Mouse (Mus musculus): Measurements from ENCODE around the gene Slc12a6. TPM values are rescaled to one million over a fixed set of nuclear protein-coding genes. Genes with fewer than 3 reads are reported as not detected.
A peak's percentile ranks its signal among the peaks of the same experiment; 100 is the strongest.

Gene Slc12a6
- total and polyA plus RNA-seq, 2 experiments, result 5.2 to 12.9 TPM

DNA sequence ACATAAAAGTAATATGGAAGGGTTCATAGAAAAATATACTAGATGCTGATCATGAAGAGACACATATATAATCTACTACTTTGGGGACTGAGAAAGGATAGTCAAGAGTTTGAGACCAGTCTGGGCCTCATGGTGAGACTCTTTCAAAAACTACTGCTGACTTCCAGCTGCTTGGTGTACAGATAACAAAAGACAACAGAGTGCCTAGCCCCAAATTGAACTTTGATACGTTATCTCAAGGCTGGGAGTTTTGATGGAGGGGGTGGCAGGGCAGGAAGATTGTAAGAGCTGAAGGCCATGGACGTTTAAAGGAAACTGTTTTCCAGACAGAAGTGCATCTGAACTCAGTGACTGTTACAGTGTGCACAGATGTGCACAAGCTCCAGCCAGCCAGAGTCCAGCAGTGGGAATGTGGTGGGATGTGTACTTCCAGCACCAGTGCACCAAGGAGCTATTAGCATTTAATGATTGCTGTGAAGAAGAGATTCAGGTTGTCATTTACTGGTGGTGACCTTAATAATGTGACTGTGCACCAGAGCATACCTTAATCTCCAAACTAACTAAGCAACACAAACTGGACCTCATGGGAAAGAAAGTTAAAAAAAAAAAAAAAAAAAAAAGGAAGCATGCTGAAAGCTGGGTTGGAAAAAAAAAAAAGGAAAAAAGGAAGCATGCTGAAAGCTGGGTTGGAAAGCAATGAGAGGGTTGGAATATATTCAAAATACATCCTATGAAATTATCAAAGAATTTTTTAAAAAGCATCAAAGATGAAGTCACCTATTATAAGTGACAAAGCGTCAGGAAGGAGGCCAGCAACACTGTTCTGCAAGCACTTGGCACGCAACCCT, 66.7 kb downstream of the Slc12a6 start:
- TF ChIP-seq CTCF (IDR thresholded peaks at IDR 0.05; ENCODE audit: low read depth, low read length) (no peak), POLR2A (IDR thresholded peaks at IDR 0.05; ENCODE audit: extremely low read depth, insufficient read depth, low read length) (no peak)
- H3K27me3 ChIP-seq (ENCODE audit: control insufficient read depth, insufficient read depth, low read length), result no peaks in the 10 kb centered on the region
- WGBS, result 58% methylated on average over 4 of the region's 4 CpGs
- H3K4me3 ChIP-seq (ENCODE audit: insufficient read depth, low read depth, low read length), result no peak overlapping the region
- H3K27ac ChIP-seq (replicated peaks; ENCODE audit: insufficient read depth, low read depth, low read length), result no peak overlapping the region
- H3K4me1 ChIP-seq (ENCODE audit: control insufficient read depth, insufficient read depth, low read length), result no peaks in the 10 kb centered on the region
- H3K9ac ChIP-seq (ENCODE audit: low read depth, low read length), result no peak overlapping the region
- H3K36me3 ChIP-seq (ENCODE audit: control insufficient read depth, insufficient read depth, low read length), result peaks cover 24% of the 10 kb centered on the region
- DNase-seq (ENCODE audit: extremely low read depth, low read depth, low spot score), result no peak
- H3K79me2 ChIP-seq (ENCODE audit: control insufficient read depth, insufficient read depth, low read length), result no peaks in the 10 kb centered on the region; the same call in 1 of the 2 replicates

DNA sequence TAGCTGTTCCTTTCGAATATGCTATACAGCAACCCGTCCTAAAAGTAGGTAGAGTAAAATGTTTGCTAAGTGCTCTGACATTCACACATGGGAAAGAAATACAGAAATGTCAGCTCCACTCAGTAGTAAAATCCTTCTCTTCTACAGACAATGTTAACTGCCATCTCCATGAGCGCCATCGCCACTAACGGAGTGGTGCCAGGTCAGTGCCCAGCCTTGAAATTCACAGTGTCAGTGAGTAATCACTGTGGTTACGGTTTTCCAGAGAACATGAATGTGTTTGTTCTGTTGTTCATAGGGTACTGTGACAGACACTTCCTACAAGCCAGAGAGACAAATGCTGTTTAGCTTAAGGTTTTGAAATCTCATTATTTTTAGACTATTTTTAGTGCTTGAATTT, 71.6 kb downstream of the Slc12a6 start:
- no peak overlapping the region for H3K9ac ChIP-seq (ENCODE audit: low read depth, low read length)
- H3K27ac ChIP-seq (replicated peaks; ENCODE audit: insufficient read depth, low read depth, low read length), result no peak overlapping the region
- no peaks in the 10 kb centered on the region for H3K27me3 ChIP-seq (ENCODE audit: control insufficient read depth, insufficient read depth, low read length)
- 95% methylated on average over 6 of the region's 6 CpGs for WGBS
- H3K4me3 ChIP-seq (ENCODE audit: insufficient read depth, low read depth, low read length), result no peak overlapping the region
- H3K36me3 ChIP-seq (ENCODE audit: control insufficient read depth, insufficient read depth, low read length), result peaks cover 37% of the 10 kb centered on the region
- H3K4me1 ChIP-seq (ENCODE audit: control insufficient read depth, insufficient read depth, low read length), result no peaks in the 10 kb centered on the region
- TF ChIP-seq POLR2A (IDR thresholded peaks at IDR 0.05; ENCODE audit: extremely low read depth, insufficient read depth, low read length), result no peak
- no peak for TF ChIP-seq CTCF (IDR thresholded peaks at IDR 0.05; ENCODE audit: low read depth, low read length)
- DNase-seq (ENCODE audit: extremely low read depth, low read depth, low spot score), result no peak
- H3K79me2 ChIP-seq (ENCODE audit: control insufficient read depth, insufficient read depth, low read length), result no peaks in the 10 kb centered on the region; the same call in 1 of the 2 replicates

DNA sequence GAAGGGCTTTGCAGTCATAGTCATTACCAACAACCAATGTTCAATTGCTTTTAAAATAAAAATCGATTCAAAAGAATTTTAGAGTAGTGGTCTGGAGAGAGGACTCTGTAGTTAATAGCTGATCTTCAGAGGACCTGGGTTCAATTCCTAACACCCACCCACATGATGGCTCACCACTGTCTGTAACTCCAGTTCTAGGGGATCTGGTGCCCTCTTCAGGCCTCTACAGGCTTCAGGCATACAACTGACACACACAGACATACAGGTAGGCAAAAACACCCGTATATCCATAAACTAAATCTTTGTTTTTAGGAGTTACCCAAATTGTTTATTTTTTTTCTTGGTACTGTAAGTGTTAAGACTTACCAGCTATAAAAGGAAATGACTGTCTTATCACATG, 74.1 kb downstream of the Slc12a6 start:
- 91% methylated on average over 2 of the region's 2 CpGs for WGBS
- no peaks in the 10 kb centered on the region for H3K79me2 ChIP-seq (ENCODE audit: control insufficient read depth, insufficient read depth, low read length)
- peak; percentile 7 for DNase-seq (ENCODE audit: extremely low read depth, low read depth, low spot score)
- no peak for TF ChIP-seq POLR2A (IDR thresholded peaks at IDR 0.05; ENCODE audit: extremely low read depth, insufficient read depth, low read length)
- TF ChIP-seq CTCF (IDR thresholded peaks at IDR 0.05; ENCODE audit: low read depth, low read length), result peak; percentile 22; the same call in 1 of the 2 replicates
- no peaks in the 10 kb centered on the region for H3K27me3 ChIP-seq (ENCODE audit: control insufficient read depth, insufficient read depth, low read length)
- H3K4me3 ChIP-seq (ENCODE audit: insufficient read depth, low read depth, low read length), result no peak overlapping the region
- no peaks in the 10 kb centered on the region for H3K4me1 ChIP-seq (ENCODE audit: control insufficient read depth, insufficient read depth, low read length)
- H3K9ac ChIP-seq (ENCODE audit: low read depth, low read length), result no peak overlapping the region
- H3K36me3 ChIP-seq (ENCODE audit: control insufficient read depth, insufficient read depth, low read length), result peaks cover 36% of the 10 kb centered on the region
- H3K27ac ChIP-seq (replicated peaks; ENCODE audit: insufficient read depth, low read depth, low read length), result no peak overlapping the region

GRCm38 (mm10) chr2:112341117-112341516, 75.5 kb downstream of the Slc12a6 start:
- TF ChIP-seq CTCF (IDR thresholded peaks at IDR 0.05; ENCODE audit: low read depth, low read length), result no peak
- TF ChIP-seq POLR2A (IDR thresholded peaks at IDR 0.05; ENCODE audit: extremely low read depth, insufficient read depth, low read length), result no peak
- Histone ChIP-seq H3K27ac (replicated peaks; ENCODE audit: insufficient read depth, low read depth, low read length) (no peak overlapping the region), H3K9ac (ENCODE audit: low read depth, low read length) (no peak overlapping the region), H3K27me3 (ENCODE audit: control insufficient read depth, insufficient read depth, low read length) (no peaks in the 10 kb centered on the region), H3K79me2 (ENCODE audit: control insufficient read depth, insufficient read depth, low read length) (no peaks in the 10 kb centered on the region), H3K36me3 (ENCODE audit: control insufficient read depth, insufficient read depth, low read length) (peaks cover 31% of the 10 kb centered on the region), H3K4me1 (ENCODE audit: control insufficient read depth, insufficient read depth, low read length) (no peaks in the 10 kb centered on the region), H3K4me3 (ENCODE audit: insufficient read depth, low read depth, low read length) (no peak overlapping the region)
- DNase-seq (ENCODE audit: extremely low read depth, low read depth, low spot score), result no peak
- 66% methylated on average over 3 of the region's 3 CpGs for WGBS

GRCm38 (mm10) chr2:112348246-112348645, 82.6 kb downstream of the Slc12a6 start:
- no peak overlapping the region for H3K27ac ChIP-seq (replicated peaks; ENCODE audit: insufficient read depth, low read depth, low read length)
- H3K36me3 ChIP-seq (ENCODE audit: control insufficient read depth, insufficient read depth, low read length), result peaks cover 40% of the 10 kb centered on the region
- WGBS, result 90% methylated on average over 3 of the region's 3 CpGs
- no peaks in the 10 kb centered on the region for H3K4me1 ChIP-seq (ENCODE audit: control insufficient read depth, insufficient read depth, low read length)
- H3K9ac ChIP-seq (ENCODE audit: low read depth, low read length), result no peak overlapping the region
- H3K79me2 ChIP-seq (ENCODE audit: control insufficient read depth, insufficient read depth, low read length), result no peaks in the 10 kb centered on the region
- no peaks in the 10 kb centered on the region for H3K27me3 ChIP-seq (ENCODE audit: control insufficient read depth, insufficient read depth, low read length)
- TF ChIP-seq CTCF (IDR thresholded peaks at IDR 0.05; ENCODE audit: low read depth, low read length), result no peak
- TF ChIP-seq POLR2A (IDR thresholded peaks at IDR 0.05; ENCODE audit: extremely low read depth, insufficient read depth, low read length), result no peak
- H3K4me3 ChIP-seq (ENCODE audit: insufficient read depth, low read depth, low read length), result no peak overlapping the region
- no peak for DNase-seq (ENCODE audit: extremely low read depth, low read depth, low spot score)
